Mouse (Mus musculus) erythroblast, adult 5-6 weeks (primary cell): Measurements from ENCODE around the gene Gm20388. TPM values are rescaled to one million over a fixed set of nuclear protein-coding genes. Genes with fewer than 3 reads are reported as not detected.

ENCODE experiments used
- ATAC-seq: replicated peaks from 2 replicates; pipeline ENCODE4 v1.8.0; 2016; ENCODE audit warnings: moderate number of reproducible peaks, mild to moderate bottlenecking, moderate TSS enrichment, inconsistent platforms; ENCODE audit not compliant: poor library complexity, low FRiP score, severe bottlenecking
- total RNA-seq, 2 experiments: library from RNA; stranded (forward) in 1 of 2; stranded (reverse) in 1 of 2; fragments of 150-400 nt in 1 of 2; fragments of 200-764, 138-1000 nt in 1 of 2; gene quantifications; 2 replicates each; pipeline versions ENCODE4 v1.2.3 to v1.2.4; 2015 to 2017; ENCODE audit warnings: low replicate concordance in 2 of 2

Gene Gm20388
- total RNA-seq, 2 experiments from 2014 or later = 2.9 to 7.8 TPM

DNA sequence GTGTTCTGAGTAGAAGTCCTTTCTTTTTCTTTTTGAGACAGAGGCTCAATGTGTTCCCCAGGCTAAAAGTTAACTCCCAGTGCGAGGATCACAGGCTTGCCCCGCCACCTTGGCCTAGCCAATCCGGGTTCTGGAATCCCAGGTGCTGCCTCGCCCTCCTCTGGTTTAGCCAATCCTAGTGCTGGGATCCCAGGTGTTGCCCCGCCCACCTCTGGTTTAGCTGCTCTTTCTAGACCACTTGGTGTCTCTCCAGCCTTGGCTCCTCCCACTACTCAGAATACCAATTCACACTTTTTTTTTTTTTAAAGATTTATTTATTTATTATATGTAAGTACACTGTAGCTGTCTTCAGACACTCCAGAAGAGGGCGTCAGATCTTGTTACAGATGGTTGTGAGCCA is 821.4 kb downstream of the Gm20388 start:
- no peak for ATAC-seq

DNA sequence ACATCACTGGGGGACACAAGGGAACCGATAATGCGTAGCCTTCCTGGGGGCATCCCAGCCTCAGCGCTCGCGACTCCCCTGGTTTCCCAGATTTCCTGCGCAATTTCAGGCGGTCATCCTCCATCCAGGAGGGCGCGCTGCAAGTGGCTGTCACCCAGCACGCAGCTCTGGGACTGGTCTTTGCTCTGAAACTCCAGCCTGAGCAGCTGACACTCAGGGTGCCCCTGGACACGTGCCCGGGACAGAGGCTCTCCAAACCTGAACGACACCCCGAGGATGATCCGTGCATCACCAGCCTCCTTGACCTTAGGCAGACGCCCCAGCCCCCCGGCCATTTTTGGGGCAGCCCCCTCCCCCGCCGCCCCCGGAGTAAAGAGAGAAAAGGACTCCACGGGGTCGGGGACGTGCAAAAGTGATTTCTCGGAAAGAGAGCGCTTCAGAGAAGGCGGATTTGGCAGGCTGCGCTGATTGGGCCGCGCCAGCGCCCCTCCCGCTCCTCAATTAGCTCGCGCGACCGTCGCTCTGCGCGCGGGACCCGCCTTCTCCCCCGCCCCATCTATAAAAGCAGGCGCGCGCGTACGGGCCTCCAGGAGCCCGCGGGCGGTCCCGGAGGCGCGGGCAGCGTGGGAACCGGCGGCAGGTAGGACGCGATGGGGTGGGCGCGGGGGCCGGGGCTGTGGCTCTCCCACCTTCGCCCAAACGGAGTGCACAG is 825.3 kb downstream of the Gm20388 start, which contains the start of gene Irf8:
Irf8 (plus strand) TSS at position 589 of the 712 bp plus-strand sequence.
- no peak for ATAC-seq

DNA sequence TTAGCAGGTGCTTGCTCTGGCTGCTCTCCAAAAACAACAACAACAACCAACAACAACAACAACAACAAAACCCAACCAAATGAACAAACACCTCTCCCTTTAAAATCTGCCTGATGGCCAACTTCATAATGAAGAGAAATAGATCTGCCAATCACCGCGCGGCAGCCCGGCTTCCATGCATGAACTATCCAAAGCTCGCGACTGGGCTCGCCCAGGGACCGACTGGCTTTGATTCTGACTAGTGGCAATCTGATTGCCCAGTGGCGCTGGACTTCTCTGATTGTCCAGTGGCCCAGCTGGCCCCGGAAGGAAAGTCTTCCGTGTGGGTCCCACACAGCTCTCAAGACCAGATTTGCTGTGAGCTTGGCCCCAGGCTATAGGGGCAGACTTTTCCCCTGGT is 825.8 kb downstream of the Gm20388 start:
- ATAC-seq = no peak

DNA sequence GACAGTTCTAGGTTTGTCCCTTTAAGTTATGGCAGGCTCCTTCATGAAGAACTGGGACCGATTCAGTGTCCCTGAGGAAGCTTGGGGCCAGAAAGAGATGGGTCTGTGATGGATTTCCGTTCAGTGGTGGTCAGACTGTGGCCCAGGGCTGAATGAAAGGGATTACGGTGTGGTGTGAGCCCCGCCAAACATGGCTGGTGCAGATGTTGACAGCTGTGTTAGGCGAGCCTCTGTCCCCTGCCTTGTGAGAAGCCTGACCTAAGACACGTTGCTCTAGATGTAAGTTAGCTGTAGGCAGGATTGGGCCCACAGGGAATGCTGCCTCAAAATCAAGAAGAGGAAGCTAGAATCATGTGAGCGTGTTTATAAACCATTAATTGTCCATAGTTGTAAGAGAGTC is 826.5 kb downstream of the Gm20388 start:
- ATAC-seq = no peak

DNA sequence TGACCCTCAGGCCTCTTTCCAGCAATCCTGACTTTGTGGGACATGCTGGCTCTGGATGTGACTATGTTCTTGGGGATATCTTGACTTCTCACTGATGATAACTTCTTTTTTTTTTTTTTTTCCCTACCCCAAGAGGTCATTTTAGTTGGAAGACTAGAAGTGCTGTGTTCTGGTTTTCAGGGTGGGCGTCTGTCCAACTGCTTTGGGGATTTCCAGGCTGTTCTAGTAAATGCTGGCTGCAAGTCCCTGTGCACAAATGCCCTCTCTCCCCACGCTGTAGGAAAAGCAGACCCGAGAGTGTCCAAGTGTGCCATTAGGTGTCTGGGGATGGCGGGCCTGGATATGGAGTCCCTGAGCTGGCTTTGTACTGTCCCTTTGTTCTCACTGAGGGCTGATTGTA is 828.1 kb downstream of the Gm20388 start:
- ATAC-seq = no peak

DNA sequence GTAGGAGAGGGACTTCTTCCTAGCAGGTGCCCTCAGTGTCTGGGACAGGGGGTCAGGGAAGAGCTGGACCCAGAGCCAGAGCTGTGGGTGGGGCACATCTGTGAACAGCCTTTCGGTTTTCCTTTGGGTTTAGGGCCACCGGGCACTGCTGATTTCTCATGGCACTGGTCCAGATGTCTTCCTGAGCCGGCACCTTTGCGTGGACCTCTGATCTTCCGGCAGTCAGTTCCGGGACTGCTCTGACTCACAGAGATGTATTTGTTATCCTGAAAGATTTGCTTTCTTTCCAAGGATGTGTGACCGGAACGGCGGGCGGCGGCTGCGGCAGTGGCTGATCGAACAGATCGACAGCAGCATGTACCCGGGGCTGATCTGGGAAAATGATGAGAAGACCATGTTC is 828.9 kb downstream of the Gm20388 start:
- no peak for ATAC-seq

DNA sequence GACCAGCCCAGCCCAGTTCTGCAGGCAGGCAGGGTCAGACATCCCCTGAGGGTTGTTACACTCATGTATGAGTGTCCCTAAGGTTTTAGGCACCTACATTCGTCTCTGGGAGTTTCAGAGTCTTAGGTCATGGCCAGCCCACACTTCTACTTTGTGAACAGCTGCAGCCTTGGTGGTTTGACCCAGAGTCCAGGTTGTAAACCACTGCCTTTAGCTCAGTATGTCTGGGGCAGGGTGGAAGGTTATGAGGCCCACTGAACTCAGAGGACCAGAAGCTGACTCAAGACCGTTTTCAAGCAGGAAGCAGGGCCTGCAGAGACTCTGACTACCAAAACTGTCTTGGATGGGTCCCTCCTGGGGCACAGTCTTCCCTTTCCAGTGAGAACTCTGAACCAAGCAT is 829.9 kb downstream of the Gm20388 start:
- no peak for ATAC-seq

DNA sequence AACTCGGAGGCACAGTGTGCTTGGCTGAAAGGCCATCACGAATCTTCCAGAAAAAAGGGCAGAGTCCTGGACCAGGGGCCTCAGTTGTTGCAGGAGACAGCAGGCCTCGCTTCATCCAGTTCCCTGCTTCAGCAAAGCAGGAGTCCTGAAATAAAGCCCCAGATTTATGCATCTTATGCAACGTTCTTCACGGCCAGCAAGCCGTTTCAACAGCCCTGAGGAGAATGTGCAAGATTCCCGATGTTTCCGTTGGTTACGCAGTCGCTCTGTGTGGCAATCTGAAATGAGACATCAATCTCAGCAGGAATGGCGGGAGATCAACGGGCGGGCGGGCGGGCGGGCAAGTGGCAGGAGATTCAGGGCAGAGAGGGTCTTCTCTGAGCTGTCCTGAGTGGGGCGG is 830.4 kb downstream of the Gm20388 start:
- ATAC-seq = no peak

DNA sequence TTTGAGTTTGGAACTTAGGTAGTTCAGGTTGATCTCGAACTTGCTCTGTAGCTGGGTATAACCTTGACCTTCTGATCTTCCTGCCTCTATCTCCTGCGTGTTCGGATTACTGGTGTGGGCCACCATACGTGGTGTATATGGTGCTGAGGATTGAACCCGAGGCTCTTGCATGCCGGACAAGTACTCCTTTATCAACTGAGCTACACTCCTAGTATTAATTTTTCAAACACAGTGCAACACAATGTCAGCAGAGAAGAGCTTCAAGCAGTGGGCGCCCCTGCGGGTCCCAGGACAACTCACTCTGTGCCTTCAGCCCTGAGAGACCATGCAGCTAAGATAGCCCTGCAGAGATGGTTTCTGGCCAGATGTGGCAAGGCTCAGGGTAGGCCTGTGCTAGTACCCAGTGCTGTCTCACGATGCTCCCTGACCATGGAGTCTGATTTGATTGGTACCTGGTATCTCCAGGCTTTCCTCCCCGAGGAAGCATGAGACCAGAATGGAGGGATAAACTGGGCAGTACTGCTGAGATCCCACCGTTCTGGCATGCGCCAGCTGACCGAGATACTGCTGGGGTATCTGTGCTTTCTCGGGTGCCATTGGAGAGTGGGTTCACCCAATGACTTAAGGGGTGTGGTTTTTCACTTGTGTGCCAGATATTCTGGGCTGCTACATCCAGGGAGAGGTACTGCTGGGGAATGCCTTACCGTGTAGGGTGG is 831.3 kb downstream of the Gm20388 start:
- 0 out of 2 replicates have a peak, but pooled peaks have one; percentile 18 for ATAC-seq

DNA sequence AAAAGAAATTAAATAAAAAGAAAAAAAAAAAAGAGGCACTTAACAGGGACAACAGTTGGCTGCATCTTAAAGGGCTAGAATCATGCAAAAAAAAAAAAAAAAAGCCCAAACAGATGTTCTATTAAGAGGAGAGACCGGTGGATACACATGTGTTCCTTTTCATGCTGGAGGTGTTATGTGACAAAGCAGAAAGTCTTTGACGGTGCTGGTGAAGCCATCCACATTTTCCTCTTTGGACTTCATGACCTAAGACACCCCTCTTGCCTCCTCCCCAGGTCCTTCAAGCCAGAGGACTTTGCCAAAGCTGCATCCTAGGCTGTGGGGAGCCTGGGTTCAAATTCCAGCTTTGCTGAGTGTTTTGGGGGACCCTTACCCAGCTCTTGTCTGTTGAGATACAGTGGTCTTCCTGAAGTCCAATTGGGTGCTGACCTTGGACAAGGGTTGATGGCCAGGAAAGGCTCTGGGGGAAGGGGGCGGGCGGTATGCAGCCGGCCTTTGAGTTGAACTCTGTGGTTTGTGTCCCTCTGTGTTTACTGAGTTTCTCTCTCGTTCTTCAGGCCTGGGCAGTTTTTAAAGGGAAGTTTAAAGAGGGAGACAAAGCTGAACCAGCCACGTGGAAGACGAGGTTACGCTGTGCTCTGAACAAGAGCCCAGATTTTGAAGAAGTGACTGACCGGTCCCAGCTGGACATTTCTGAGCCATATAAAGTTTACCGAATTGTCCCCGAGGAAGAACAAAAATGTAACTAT is 832.7 kb downstream of the Gm20388 start:
- no peak for ATAC-seq

DNA sequence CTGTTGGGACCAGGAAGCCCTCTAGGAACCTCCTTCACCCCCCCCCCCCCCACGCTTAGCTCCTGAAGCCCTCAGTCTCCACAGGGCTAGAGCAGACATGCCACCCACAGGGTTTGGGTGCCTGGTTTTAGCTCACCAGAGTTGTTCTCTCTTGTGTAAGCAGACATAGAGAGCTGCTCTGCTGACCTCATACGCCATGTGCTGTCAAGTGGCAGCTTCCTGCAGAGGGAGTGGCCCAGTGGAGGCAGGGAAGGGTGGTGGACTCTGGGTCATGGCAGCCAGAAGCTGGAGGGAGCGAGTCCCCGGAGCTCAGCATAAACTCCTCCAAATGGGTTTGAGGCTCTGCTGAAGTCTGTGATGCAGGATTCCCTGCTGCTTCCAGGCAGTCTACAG is 833.3 kb downstream of the Gm20388 start:
- ATAC-seq = no peak

DNA sequence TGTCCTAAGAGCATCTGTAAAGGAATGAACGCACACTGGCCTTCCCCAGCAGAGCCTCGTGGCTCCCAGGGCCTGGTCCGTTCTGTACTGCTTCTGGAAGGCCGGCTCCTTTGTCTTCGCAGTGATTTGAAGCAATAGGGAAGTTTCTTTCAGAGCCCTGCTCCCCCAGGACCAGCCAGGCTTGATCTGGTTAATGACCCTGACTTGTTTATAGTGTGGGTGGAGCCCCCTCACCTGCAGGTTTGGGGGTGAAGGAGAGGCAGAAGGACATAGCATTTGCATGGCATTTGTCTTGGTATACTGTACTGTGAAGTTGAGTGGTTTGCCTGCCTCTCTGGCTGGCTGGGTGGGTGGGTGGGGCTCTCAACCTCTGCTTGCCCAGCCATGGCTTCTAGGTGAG is 833.8 kb downstream of the Gm20388 start:
- ATAC-seq = no peak

DNA sequence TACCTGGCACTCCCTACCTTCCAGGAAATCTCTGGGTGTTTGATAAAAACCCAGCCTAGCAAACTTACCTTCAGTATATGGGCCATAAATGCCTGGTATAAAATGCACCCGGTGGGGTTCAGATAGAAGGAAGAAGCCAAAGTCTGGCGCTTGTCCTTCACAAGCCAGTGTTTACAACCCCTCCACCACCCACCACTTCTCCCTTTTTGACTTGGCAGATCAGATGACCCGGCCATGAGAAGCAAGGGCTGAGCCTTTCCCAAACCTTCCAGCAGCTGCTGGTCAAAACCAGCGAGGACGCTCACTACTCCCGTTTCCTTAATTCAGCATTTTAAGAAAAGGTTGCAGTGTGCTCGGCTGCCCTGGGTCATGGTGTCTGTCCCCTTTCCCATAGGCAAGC is 834.6 kb downstream of the Gm20388 start:
- no peak for ATAC-seq

DNA sequence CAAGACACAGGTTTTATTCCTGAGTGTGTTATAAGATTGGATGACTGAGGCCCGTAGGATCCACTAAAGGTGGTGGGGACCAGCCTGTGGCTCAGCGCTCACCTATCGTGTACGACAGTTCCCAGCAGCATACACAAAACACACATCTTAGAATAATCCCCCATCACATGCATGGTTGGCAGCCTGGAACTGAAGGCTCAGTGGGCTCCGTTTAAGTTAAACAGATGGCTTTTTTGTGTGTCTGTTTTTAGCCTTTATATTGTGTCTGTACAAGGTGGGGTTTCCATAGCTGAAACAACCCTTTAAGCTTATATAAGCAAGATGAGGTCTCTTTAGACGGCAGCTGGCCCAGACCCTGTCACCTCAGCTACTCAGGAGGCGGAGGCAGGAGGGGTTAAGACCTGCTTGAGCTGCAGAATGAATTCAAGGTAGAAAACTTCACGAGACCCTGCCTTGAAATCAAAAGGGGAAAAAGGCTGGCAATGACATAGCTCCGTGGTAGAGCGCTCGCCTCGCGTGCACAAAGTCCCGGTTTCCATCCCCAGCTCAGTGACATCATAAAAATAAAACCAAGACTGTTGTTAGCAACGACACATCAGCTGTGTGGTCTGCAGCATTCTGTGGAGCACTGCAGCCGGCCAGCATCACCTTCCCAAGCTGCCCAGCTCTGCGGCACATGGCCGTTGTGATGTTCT is 835.5 kb downstream of the Gm20388 start:
- no peak for ATAC-seq

DNA sequence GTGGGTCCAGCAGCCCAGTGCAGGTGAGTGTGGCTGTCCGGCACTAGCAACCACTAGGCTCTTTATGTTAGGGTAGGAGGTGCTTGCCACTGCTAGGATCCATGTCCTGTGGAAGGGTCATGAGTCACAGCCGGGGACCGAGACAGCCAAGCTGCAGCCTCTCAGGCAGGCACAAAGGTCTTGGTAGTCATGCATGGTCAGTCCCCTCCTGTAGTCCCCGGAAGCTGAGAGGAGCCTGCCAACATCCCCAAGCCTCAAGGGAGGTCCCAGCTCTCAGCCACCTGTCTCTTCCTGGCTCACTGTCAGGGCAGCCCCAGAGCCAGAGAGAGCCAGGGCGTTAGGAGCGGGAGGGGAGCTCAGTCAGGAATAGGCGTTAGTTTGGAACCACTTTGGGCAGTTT is 836.6 kb downstream of the Gm20388 start:
- ATAC-seq = no peak

DNA sequence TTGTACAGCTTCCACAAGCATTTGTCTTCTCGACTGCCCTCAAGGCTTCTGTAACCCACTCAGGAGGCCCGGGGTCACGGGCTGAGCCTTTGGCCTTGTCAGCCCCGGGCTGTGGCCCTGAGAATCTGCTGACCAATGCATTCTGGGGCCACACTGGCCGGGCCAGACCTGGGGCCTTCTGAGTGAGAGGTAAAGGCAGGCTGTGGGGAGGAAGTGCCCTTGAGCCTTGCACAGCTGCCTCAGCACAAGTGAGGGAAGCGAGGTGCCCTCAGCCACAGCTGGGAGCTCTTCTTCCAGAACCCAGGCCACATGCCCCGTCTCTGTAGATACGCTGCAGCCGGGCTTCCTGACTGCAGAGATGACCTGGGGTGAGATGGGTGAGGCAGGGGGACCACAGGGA is 840.0 kb downstream of the Gm20388 start:
- ATAC-seq = no peak

DNA sequence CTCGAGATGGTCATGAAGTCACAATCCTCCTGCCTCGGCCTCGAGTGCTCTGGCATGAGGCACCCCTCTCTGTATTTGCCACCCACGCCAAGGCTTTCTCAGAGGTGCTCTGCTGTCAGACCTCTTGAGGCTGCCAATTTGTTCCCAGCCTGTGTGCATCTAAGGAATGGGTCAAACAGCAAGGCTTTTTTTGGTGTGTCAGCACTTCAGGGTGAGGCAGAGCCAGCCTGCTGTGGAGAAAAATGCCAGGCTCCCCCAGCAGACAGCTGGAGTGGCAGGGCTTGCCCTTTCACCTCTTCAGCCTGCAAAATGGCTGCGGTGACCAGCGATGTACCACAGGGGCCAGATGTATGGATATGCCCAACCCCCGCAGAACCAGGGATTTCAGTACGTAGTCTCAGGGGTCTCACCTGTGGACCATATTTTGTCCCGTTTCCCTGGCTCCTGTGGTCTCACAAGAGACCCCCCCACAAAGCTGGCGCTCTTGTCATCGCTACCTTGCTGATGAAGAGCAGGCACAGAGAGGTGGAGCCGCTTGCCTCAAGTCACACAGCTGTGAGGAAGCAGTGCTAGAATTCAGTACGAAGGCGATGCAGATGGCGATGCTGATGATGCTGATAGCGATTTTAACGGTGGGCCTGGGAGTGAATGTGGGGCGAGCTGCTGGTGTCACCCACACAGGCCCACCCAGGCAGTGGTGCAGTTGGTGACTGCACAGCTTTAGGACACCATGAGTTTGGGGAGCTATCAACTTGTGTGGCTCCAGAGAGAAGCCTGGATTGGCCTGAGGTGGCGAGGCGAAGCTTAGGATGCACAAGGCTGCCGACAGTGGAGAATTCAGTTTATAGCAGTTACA is 840.8 kb downstream of the Gm20388 start:
- no peak for ATAC-seq

DNA sequence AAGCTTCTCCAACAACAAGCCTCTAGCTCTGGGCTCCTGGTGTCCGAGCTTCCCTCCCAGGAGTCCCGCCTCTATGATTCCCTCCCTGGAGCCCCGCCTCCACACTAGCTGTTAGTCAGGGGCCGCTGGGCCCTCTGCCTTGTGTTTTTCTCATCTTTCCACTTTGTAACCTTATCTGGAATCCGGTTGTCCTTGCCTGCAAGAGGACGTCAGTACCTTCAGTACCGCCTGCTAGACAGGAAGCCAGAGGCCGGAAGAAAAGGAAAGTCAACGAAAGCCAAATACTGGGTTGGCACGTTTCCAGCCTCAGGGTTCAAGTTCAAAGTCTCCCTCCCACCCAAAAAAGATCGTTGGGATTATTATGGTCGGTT is 841.4 kb downstream of the Gm20388 start:
- no peak for ATAC-seq

DNA sequence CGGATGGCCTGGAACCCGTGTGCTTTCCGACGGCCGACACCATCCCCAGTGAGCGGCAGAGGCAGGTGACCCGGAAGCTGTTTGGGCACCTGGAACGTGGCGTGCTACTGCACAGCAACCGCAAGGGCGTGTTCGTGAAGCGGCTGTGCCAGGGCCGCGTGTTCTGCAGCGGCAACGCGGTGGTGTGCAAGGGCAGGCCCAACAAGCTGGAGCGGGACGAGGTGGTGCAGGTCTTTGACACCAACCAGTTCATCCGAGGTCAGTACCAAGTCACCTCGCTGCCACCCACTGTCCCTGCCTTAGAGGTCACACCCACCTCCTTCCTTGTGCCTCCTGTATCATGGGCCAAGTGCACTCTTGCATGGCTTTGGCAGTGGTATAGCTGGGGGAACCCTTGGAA is 842.8 kb downstream of the Gm20388 start:
- ATAC-seq = no peak
